Comparison of ENCODE assay signal across 18 mouse cellular contexts in genomic region chr16:79256525-79256924, GRCm38 (mm10).
"Had no signal": no experiment of that assay in that cellular context is flagged by ENCODE, and none has a peak within 500 bp of the region (broad histone marks: within the 10 kb centered on the region; RNA-seq: fewer than 3 reads in every experiment).

No protein-coding gene starts in this region.

- H3K4me1 ChIP-seq: limb, embryonic 10.5 days; limb, embryonic 13.5 days; liver, embryonic 12.5 days; liver, embryonic 15.5 days; lung, embryonic 15.5 days; megakaryocyte, embryonic 14.5 days; neural tube, embryonic 12.5 days; neural tube, embryonic 15.5 days had no signal

- H3K4me3 ChIP-seq: limb, embryonic 10.5 days; limb, embryonic 13.5 days; liver, embryonic 12.5 days; liver, embryonic 15.5 days; lung, embryonic 15.5 days; megakaryocyte, embryonic 14.5 days; neural tube, embryonic 12.5 days; neural tube, embryonic 15.5 days had no signal

- H3K4me2 ChIP-seq: limb, embryonic 13.5 days; liver, embryonic 12.5 days; liver, embryonic 15.5 days; lung, embryonic 15.5 days; neural tube, embryonic 12.5 days; neural tube, embryonic 15.5 days had no signal

- H3K9ac ChIP-seq: limb, embryonic 13.5 days; liver, embryonic 12.5 days; liver, embryonic 15.5 days; lung, embryonic 15.5 days; neural tube, embryonic 12.5 days; neural tube, embryonic 15.5 days had no signal

- H3K27me3 ChIP-seq: limb, embryonic 13.5 days; liver, embryonic 12.5 days; liver, embryonic 15.5 days; lung, embryonic 15.5 days; megakaryocyte, embryonic 14.5 days; neural tube, embryonic 12.5 days; neural tube, embryonic 15.5 days had no signal

- H3K27ac ChIP-seq: limb, embryonic 10.5 days; limb, embryonic 13.5 days; liver, embryonic 12.5 days; liver, embryonic 15.5 days; lung, embryonic 15.5 days; neural tube, embryonic 12.5 days; neural tube, embryonic 15.5 days had no signal

- ATAC-seq: liver, embryonic 12.5 days had no signal

- DNase-seq: kidney, adult 18-20 months; kidney, adult 9 months; kidney, postnatal 14 days; kidney, postnatal 4 days; liver; lung, adult 18-20 months; lung, postnatal 10 days; lung, postnatal 36 days; thymus, adult 18-20 months; thymus, postnatal 36 days had no signal

- H3K9me3 ChIP-seq: limb, embryonic 10.5 days; limb, embryonic 13.5 days; liver, embryonic 12.5 days; liver, embryonic 15.5 days; lung, embryonic 15.5 days; neural tube, embryonic 12.5 days; neural tube, embryonic 15.5 days had no signal

- H3K36me3 ChIP-seq: limb, embryonic 10.5 days; limb, embryonic 13.5 days; liver, embryonic 12.5 days; liver, embryonic 15.5 days; lung, embryonic 15.5 days; neural tube, embryonic 12.5 days; neural tube, embryonic 15.5 days had no signal
